Mouse (Mus musculus) adrenal gland (tissue): ENCODE results near the gene Ttc28.

Experiments
- intact Hi-C: fragments of 180-260 bp; cut with DNase I; formaldehyde crosslinking; loops from one replicate; pipeline ENCODE4 v1.15.1; 2025

Ttc28 gene

GRCm38 (mm10) chr5:111044193-111044592, 164.6 kb downstream of the Ttc28 start:
- intact Hi-C loops: no loop called here

GRCm38 (mm10) chr5:111046359-111046758, 166.8 kb downstream of the Ttc28 start:
- intact Hi-C loops: no loop called here

GRCm38 (mm10) chr5:111046841-111047476, 167.4 kb downstream of the Ttc28 start:
- intact Hi-C loops: no loop called here

GRCm38 (mm10) chr5:111048036-111048435, 168.4 kb downstream of the Ttc28 start:
- intact Hi-C loops: no loop called here

- intact Hi-C loops: no loop called here
Measured at GRCm38 (mm10) chr5:111049584-111049983, 170.0 kb downstream of the Ttc28 start.

- intact Hi-C loops: no loop called here
Measured at GRCm38 (mm10) chr5:111050135-111050534, 170.5 kb downstream of the Ttc28 start.

GRCm38 (mm10) chr5:111054380-111054779, 174.8 kb downstream of the Ttc28 start:
- intact Hi-C loops: no loop called here

- intact Hi-C loops: loop anchor here (5.0 kb wide), 1 partner anchor 43 kb away; no protein-coding TSS in a partner anchor
Measured at GRCm38 (mm10) chr5:111054848-111055428, 175.3 kb downstream of the Ttc28 start.

- intact Hi-C loops: loop anchor here (5.0 kb wide), 1 partner anchor 43 kb away; no protein-coding TSS in a partner anchor
Measured at GRCm38 (mm10) chr5:111055507-111055906, 175.9 kb downstream of the Ttc28 start.

GRCm38 (mm10) chr5:111057084-111057483, 177.5 kb downstream of the Ttc28 start:
- intact Hi-C loops: loop anchor here (5.0 kb wide), 1 partner anchor 45 kb away; no protein-coding TSS in a partner anchor

- intact Hi-C loops: loop anchor here (5.0 kb wide), 1 partner anchor 46 kb away; no protein-coding TSS in a partner anchor
Measured at GRCm38 (mm10) chr5:111058401-111059139, 179.0 kb downstream of the Ttc28 start.

- intact Hi-C loops: loop anchor here (5.0 kb wide), 1 partner anchor 47 kb away; no protein-coding TSS in a partner anchor
Measured at GRCm38 (mm10) chr5:111059140-111059921, 179.7 kb downstream of the Ttc28 start.

- intact Hi-C loops: no loop called here
Measured at GRCm38 (mm10) chr5:111060246-111060745, 180.7 kb downstream of the Ttc28 start.

GRCm38 (mm10) chr5:111063155-111063554, 183.6 kb downstream of the Ttc28 start:
- intact Hi-C loops: no loop called here

- intact Hi-C loops: no loop called here
Measured at GRCm38 (mm10) chr5:111063991-111064390, 184.4 kb downstream of the Ttc28 start.

- intact Hi-C loops: no loop called here
Measured at GRCm38 (mm10) chr5:111065770-111066169, 186.2 kb downstream of the Ttc28 start.

- intact Hi-C loops: no loop called here
Measured at GRCm38 (mm10) chr5:111069503-111069902, 189.9 kb downstream of the Ttc28 start.

GRCm38 (mm10) chr5:111069931-111070330, 190.3 kb downstream of the Ttc28 start:
- intact Hi-C loops: no loop called here

GRCm38 (mm10) chr5:111070361-111070760, 190.8 kb downstream of the Ttc28 start:
- intact Hi-C loops: no loop called here

- intact Hi-C loops: no loop called here
Measured at GRCm38 (mm10) chr5:111073316-111073736, 193.7 kb downstream of the Ttc28 start.

GRCm38 (mm10) chr5:111074050-111074449, 194.4 kb downstream of the Ttc28 start:
- intact Hi-C loops: no loop called here
